Mouse (Mus musculus) liver, adult 2 months (tissue): Measurements from ENCODE around the gene Cep112. TPM values are rescaled to one million over a fixed set of nuclear protein-coding genes. Genes with fewer than 3 reads are reported as not detected.
A peak's percentile ranks its signal among the peaks of the same experiment; 100 is the strongest.

Experiments
- DNase-seq: peaks from one replicate; pipeline ENCODE4 v3.0.0-alpha.2; 2011; ENCODE audit warnings: low read depth, low spot score; ENCODE audit errors: extremely low read depth
- H3K27ac ChIP-seq: fragments of 200-500 bp; replicated peaks from 2 replicates; pipeline ENCODE4 v1.5.1; 2012; ENCODE audit warnings: low read depth, mild to moderate bottlenecking, control low read depth, inconsistent platforms, low read length; ENCODE audit not compliant: insufficient read depth
- H3K27me3 ChIP-seq: fragments of 200-500 bp; 2 replicates; pipeline ENCODE4 v1.6.1; 2012; ENCODE audit warnings: mild to moderate bottlenecking, moderate library complexity, low read length, inconsistent platforms; ENCODE audit not compliant: control insufficient read depth, insufficient read depth
- H3K36me3 ChIP-seq: fragments of 200-500 bp; 2 replicates; pipeline ENCODE4 v1.6.1; 2012; ENCODE audit warnings: low read length, inconsistent platforms; ENCODE audit not compliant: control insufficient read depth, insufficient read depth
- H3K4me1 ChIP-seq: fragments of 200-500 bp; 2 replicates; pipeline ENCODE4 v1.6.1; 2011; ENCODE audit warnings: low read length; ENCODE audit not compliant: control insufficient read depth, insufficient read depth
- H3K4me3 ChIP-seq: fragments of 200-500 bp; 2 replicates; pipeline ENCODE4 v1.5.1; 2011; ENCODE audit warnings: low read depth, mild to moderate bottlenecking, control low read depth, low read length, moderate library complexity; ENCODE audit not compliant: insufficient read depth
- H3K79me2 ChIP-seq: fragments of 200-500 bp; 2 replicates; pipeline ENCODE4 v1.6.1; 2012; ENCODE audit warnings: inconsistent platforms, mild to moderate bottlenecking, low read length, moderate library complexity; ENCODE audit not compliant: control insufficient read depth, insufficient read depth
- H3K9ac ChIP-seq: fragments of 200-500 bp; 2 replicates; pipeline ENCODE4 v1.6.1; 2012; ENCODE audit warnings: low read depth, mild to moderate bottlenecking, control low read depth, inconsistent platforms, low read length
- CTCF ChIP-seq: fragments of 200-500 bp; IDR thresholded peaks from 2 replicates; pipeline ENCODE4 v1.5.1; 2011; ENCODE audit warnings: low read depth, low read length, control low read depth
- POLR2A ChIP-seq: fragments of 200-500 bp; IDR thresholded peaks from 2 replicates; pipeline ENCODE4 v1.6.1; 2011; ENCODE audit warnings: low read length, control low read depth; ENCODE audit not compliant: insufficient read depth; ENCODE audit errors: extremely low read depth
- WGBS: fragments of 180-500 bp; shearing (Covaris S2); methylation state at CpG from one replicate; pipeline ENCODE4 v1.1.7; 2018; 5-methylcytosine and 5-hydroxymethylcytosine counted together
- polyA plus RNA-seq: library from polyadenylated mRNA; depleted of rRNA; stranded (reverse); fragments of >200 nt; gene quantifications from 2 replicates; pipeline ENCODE4 v1.2.3, GENCODE M21; 2012
- total RNA-seq: library from RNA; depleted of rRNA; stranded (reverse); fragments of >200 nt; gene quantifications from 2 replicates; pipeline ENCODE4 v1.2.3, GENCODE M21; 2014

Cep112 gene
- total and polyA plus RNA-seq, 2 experiments: 0.21 to 0.65 TPM

DNA sequence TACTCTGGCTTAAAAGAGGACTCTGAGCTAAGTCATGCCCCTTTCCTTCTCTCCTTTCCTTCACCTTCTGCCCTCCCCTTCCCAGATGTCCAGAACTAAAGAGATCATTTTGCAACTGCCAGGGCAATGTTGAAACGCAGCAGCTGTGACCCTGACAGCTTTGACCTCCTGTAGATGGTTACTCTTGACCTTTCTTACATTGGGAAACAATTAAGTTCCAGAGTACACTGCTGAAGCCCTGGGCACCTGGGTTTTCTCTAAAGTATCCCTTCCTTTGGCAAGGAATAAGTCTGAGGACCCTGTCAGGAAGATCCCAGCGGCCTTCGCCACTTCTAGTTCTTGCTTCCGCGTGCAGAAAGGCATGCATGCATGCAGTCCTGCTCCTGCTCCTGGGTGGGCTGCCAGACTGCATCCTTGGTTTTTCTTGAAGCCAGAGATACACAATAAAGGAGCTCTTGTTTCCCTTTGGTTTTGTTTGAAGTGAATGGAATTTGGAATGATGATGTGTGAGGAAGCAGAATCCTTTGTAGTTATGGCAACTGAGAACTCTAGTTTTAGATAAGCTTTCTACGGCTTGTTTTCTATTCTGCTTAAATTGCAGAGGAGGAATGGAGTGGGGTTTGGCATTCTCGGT lies 161.7 kb downstream of the Cep112 start:
- 80% methylated on average over 7 of the region's 7 CpGs for WGBS
- H3K4me1 ChIP-seq: no peaks in the 10 kb centered on the region
- no peaks in the 10 kb centered on the region for H3K79me2 ChIP-seq
- no peaks in the 10 kb centered on the region for H3K36me3 ChIP-seq
- no peak overlapping the region for H3K4me3 ChIP-seq
- H3K9ac ChIP-seq: no peak overlapping the region
- no peak overlapping the region for H3K27ac ChIP-seq
- TF ChIP-seq CTCF (no peak), POLR2A (no peak)
- peak; percentile 60 for DNase-seq
- H3K27me3 ChIP-seq: no peaks in the 10 kb centered on the region

DNA sequence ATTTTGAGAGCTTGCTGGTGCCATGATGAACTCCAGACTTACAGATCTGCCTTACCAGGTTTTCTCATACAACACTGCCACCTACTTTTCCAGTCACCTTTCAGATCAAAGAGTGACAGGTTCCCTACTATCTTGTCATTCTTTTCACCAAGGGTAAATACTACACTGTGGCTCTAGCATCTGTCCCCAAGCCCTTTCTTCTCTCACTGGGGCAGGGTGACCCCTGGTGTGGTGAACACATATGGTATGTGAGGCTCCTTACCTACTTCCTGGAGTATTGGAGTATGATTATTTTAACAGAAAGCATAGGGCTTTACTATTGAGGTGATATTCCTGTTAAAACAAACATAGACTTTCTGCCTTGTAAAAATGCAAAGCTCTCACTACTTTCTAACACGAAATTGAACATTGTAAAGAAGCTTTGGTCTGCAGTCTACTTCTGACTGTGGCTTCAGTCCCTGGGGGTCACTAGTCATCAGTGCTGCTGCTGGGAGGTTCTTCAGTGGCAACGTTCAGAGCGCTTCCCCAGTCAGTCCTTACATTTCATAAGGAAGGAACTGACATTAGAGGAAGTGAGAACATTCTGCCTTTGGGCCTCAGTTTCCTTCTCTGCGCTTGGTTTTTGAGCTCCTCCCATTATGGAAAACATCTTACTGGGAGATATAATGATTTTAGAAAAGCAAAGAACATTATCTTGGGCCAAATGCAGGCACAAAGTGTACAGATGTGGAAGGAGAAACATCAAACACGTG lies 168.4 kb downstream of the Cep112 start:
- Histone ChIP-seq H3K4me1 (no peaks in the 10 kb centered on the region), H3K27me3 (no peaks in the 10 kb centered on the region), H3K79me2 (no peaks in the 10 kb centered on the region), H3K27ac (no peak overlapping the region), H3K36me3 (no peaks in the 10 kb centered on the region), H3K4me3 (no peak overlapping the region), H3K9ac (no peak overlapping the region)
- WGBS: 70% methylated on average over 5 of the region's 5 CpGs
- DNase-seq: no peak
- TF ChIP-seq CTCF: no peak
- TF ChIP-seq POLR2A: no peak

DNA sequence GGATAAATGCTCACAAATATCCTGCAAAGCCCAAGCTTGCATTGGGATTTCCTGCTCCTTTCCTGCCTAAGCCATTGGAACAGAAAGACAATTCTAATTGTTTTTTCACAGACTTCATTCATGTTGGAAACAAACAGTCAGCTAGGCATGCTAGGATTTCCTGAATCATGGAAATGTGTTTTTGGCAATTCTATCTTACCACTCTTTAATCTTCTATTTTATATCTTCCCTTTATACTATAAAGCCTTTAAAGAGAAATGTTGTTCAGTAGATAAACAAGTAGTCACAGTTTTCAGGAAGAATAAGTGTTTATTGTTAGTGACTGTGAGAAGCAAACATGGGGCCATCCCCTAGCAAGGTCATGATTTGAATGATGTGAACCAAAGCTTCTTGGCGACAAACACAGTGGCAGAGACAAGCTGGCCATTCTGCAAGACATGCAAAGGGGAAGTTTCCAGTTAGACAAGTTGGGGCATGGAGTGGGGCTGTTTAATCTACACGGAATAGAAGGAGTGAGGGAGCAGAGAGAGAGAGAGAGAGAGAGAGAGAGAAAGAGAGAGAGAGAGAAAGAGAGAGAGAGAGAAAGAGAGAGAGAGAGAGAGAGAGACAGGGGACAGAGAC lies 169.1 kb downstream of the Cep112 start:
- WGBS: 69% methylated on average over 2 of the region's 2 CpGs
- no peak overlapping the region for H3K9ac ChIP-seq
- no peak for DNase-seq
- no peaks in the 10 kb centered on the region for H3K36me3 ChIP-seq
- H3K27me3 ChIP-seq: no peaks in the 10 kb centered on the region
- no peaks in the 10 kb centered on the region for H3K4me1 ChIP-seq
- TF ChIP-seq POLR2A (no peak), CTCF (no peak)
- no peaks in the 10 kb centered on the region for H3K79me2 ChIP-seq
- H3K4me3 ChIP-seq: no peak overlapping the region
- no peak overlapping the region for H3K27ac ChIP-seq

DNA sequence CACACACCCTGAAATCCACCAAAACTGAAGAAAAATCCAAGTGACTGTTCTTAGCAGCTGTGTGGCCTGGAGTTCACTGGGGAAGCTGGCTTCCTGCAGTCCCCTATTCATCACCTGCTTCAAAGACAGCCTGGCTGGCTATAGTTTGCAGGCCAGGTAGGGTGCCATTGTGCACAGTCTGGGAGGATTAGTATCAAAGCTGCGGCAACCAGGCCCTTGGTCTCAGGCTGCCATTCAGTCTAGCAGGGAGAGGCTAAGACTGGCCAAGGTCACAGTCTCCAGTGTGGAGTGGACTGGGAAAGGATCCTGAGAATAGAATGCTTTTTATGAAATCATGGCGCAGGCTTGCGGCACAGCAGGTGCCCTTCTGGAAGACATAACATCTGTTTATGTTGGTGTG lies 180.3 kb downstream of the Cep112 start:
- TF ChIP-seq POLR2A (no peak), CTCF (no peak)
- no peaks in the 10 kb centered on the region for H3K36me3 ChIP-seq
- H3K27me3 ChIP-seq: no peaks in the 10 kb centered on the region

DNA sequence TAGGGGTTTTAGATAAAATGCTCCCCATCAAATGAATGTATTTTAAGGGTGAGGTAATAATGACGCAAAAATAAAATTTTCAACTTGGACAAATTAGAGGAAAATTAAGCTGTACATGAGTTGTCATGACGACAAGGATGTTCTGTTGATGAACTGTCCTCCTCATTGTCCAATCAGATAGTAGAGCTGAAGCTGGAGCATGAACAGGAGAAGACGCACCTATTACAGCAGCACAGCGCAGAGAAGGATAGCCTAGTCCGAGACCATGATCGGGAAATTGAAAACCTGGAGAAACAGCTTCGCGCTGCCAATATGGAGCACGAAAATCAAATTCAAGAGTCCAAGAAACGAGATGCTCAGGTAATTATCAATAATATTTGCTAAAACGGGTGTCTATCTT lies 181.0 kb downstream of the Cep112 start:
- Histone ChIP-seq H3K79me2 (no peaks in the 10 kb centered on the region), H3K4me1 (no peaks in the 10 kb centered on the region), H3K27me3 (no peaks in the 10 kb centered on the region), H3K9ac (no peak overlapping the region), H3K36me3 (no peaks in the 10 kb centered on the region), H3K4me3 (no peak overlapping the region), H3K27ac (no peak overlapping the region)
- DNase-seq: no peak
- TF ChIP-seq POLR2A: no peak
- no peak for TF ChIP-seq CTCF
- 97% methylated on average over 11 of the region's 11 CpGs for WGBS

More for the DNA sequence above, 180.3 kb downstream of the Cep112 start:
- Histone ChIP-seq H3K79me2 (no peaks in the 10 kb centered on the region), H3K27ac (no peak overlapping the region), H3K4me1 (no peaks in the 10 kb centered on the region), H3K4me3 (no peak overlapping the region), H3K9ac (no peak overlapping the region)
- no peak for DNase-seq
- WGBS: 96% methylated on average over 3 of the region's 3 CpGs

DNA sequence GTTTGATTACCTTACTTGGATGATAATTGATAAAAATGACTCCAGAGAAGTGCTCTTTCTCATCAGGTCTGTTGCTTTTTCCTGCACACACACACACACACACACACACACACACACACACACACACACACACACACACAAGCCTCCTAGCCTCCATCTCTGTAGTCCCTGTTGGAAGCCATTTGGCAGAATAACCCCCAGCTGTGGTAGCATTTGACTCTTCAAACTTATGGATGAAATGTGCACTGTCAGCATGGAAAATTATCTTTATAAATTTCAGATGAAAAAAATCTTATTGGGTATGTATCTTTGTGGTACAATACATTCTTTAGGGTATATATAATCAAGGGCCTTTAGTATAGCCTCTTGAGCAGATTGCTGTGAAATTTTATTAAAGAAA lies 181.8 kb downstream of the Cep112 start:
- Histone ChIP-seq H3K27me3 (no peaks in the 10 kb centered on the region), H3K79me2 (no peaks in the 10 kb centered on the region), H3K27ac (no peak overlapping the region), H3K36me3 (no peaks in the 10 kb centered on the region), H3K9ac (no peak overlapping the region), H3K4me1 (no peaks in the 10 kb centered on the region), H3K4me3 (no peak overlapping the region)
- no peak for DNase-seq
- no peak for TF ChIP-seq CTCF
- no peak for TF ChIP-seq POLR2A
